ENCODE assay signal across 10 mouse cellular contexts in the genomic region with DNA sequence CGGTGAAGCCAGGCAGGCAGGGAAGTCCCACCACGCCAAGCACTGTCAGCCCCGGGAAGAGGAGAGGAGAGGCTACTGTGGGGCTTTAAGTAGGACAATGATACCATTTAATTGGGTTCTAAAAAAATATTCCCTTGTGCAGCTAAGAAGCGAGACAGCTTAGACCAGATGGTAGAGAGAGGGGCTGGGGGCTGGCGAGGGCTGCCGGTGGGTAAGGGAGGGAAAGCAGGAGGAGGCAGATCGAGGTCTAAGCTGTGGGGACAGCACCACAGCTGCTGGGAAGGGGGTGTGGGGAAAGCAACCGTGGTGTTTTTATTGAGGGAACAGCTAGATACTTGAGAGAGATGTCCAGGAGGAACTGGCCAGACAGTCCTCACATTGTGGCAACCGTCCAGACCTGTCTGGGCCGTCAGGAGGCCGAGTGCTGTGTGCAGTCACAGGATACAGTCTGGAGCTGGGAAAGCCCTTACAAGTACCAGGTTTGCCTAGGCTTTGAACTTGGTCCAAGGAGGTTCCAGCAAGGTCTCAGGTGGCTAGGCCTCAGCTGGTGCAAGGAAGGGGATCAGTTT. TPM values are rescaled to one million over a fixed set of nuclear protein-coding genes. Genes with fewer than 3 reads are reported as not detected.
DNase-seq lines count a peak whose midpoint lies in the region; ATAC-seq and TF ChIP-seq lines count a peak whose summit lies in the region.
"Had no signal": no experiment of that assay in that cellular context is flagged by ENCODE, and none has a peak within 500 bp of the region (broad histone marks: within the 10 kb centered on the region; RNA-seq: fewer than 3 reads in every experiment).

No protein-coding gene starts in this region.

- H3K4me1 ChIP-seq in lung, embryonic 15.5 days, result peaks cover 11% of the 10 kb centered on the region
- peaks cover 35% of the 10 kb centered on the region for H3K4me1 ChIP-seq in forebrain, embryonic 13.5 days
- H3K4me1 ChIP-seq in hindbrain, postnatal 0 days (ENCODE audit: insufficient read depth, low read length), result peaks cover 12% of the 10 kb centered on the region

- no peak overlapping the region for H3K9ac ChIP-seq in lung, embryonic 15.5 days
- H3K9ac ChIP-seq in forebrain, embryonic 13.5 days, result 0 out of 2 replicates have a peak overlapping the region, but pooled peaks have one; percentile 17
- H3K9ac ChIP-seq in hindbrain, postnatal 0 days (replicated peaks; ENCODE audit: low read length), result 0 out of 2 replicates have a peak overlapping the region, but pooled peaks have one; percentile 6

- H3K27ac ChIP-seq in lung, embryonic 15.5 days, result peak overlapping the region; percentile 36
- peak overlapping the region; percentile 65 for H3K27ac ChIP-seq in forebrain, embryonic 13.5 days
- peak overlapping the region; percentile 45; the same call in 1 of the 2 replicates for H3K27ac ChIP-seq in hindbrain, postnatal 0 days

- H3K4me3 ChIP-seq in lung, embryonic 15.5 days, result no peak overlapping the region
- no peak overlapping the region for H3K4me3 ChIP-seq in forebrain, embryonic 13.5 days
- H3K4me3 ChIP-seq in hindbrain, postnatal 0 days (ENCODE audit: low read length), result no peak overlapping the region

- 55% methylated on average over 11 of the region's 11 CpGs for WGBS in lung, embryonic 15.5 days
- WGBS in forebrain, embryonic 13.5 days, result 56% methylated on average over 11 of the region's 11 CpGs
- WGBS in hindbrain, postnatal 0 days, result 29% methylated on average over 11 of the region's 11 CpGs

- peak; percentile 54 for DNase-seq in cerebellum, adult 9-11 months
- no peak for DNase-seq in cerebellum, adult 8-10 months
- DNase-seq in lung, postnatal 36 days, result no peak
- peak; percentile 48 for DNase-seq in hindbrain, postnatal 0 days (ENCODE audit: low spot score)
- no peak for DNase-seq in left cerebral cortex, postnatal 14 days (ENCODE audit: low spot score in 2 of 2)
- DNase-seq: kidney, adult 2 months had no signal

- H3K27me3 ChIP-seq in lung, embryonic 15.5 days, result no peaks in the 10 kb centered on the region
- no peaks in the 10 kb centered on the region for H3K27me3 ChIP-seq in forebrain, embryonic 13.5 days
- H3K27me3 ChIP-seq in hindbrain, postnatal 0 days (ENCODE audit: insufficient read depth, low read length), result no peaks in the 10 kb centered on the region
- H3K27me3 ChIP-seq: Patski had no signal

- H3K36me3 ChIP-seq in lung, embryonic 15.5 days, result no peaks in the 10 kb centered on the region; the same call in 1 of the 2 replicates
- no peaks in the 10 kb centered on the region for H3K36me3 ChIP-seq in forebrain, embryonic 13.5 days (ENCODE audit: poor library complexity, severe bottlenecking)
- 0 out of 2 replicates have a peak, but pooled peaks cover 4% of the 10 kb centered on the region for H3K36me3 ChIP-seq in hindbrain, postnatal 0 days (ENCODE audit: insufficient read depth, low read length)

- no peak for ATAC-seq in lung, embryonic 15.5 days (ENCODE audit: borderline replicate concordance, extremely low read depth, low FRiP score, low TSS enrichment)
- no peak for ATAC-seq in forebrain, embryonic 13.5 days
- peak; percentile 22; the same call in 1 of the 2 replicates for ATAC-seq in hindbrain, postnatal 0 days
- no peak for ATAC-seq in frontal cortex, adult (ENCODE audit: low TSS enrichment)
- ATAC-seq: Patski had no signal

- H3K4me2 ChIP-seq in lung, embryonic 15.5 days, result no peak overlapping the region
- no peak overlapping the region for H3K4me2 ChIP-seq in forebrain, embryonic 13.5 days
- no peak overlapping the region for H3K4me2 ChIP-seq in hindbrain, postnatal 0 days (ENCODE audit: low read depth, low read length)

- intact Hi-C loops in left cerebral cortex, postnatal 14 days (cut with DNase I), result loop anchor here (5.0 kb wide), 1 partner anchor 435 kb away; no protein-coding TSS in a partner anchor

- TF ChIP-seq CTCF in hindbrain, postnatal 0 days (IDR thresholded peaks at IDR 0.05; ENCODE audit: low read depth), result no peak

- no peaks in the 10 kb centered on the region for H3K9me3 ChIP-seq in lung, embryonic 15.5 days
- no peaks in the 10 kb centered on the region for H3K9me3 ChIP-seq in forebrain, embryonic 13.5 days (replicated peaks)
- H3K9me3 ChIP-seq in hindbrain, postnatal 0 days (ENCODE audit: low read length), result no peaks in the 10 kb centered on the region

RNA-seq across cellular contexts. Expression of gene BC034090, which starts 22.1 kb away (rescaled TPM):
- polyA plus RNA-seq in lung, embryonic 15.5 days (2015; fragmentation: Nextera tagmentation; extraction: Ambion mirVana), result 4.0 and 4.2 TPM in 2 replicates
- 2.5 and 3.4 TPM in 2 replicates for polyA plus RNA-seq in forebrain, embryonic 13.5 days (2015; fragmentation: Nextera tagmentation; extraction: Ambion mirVana)
- 16.1 and 18.8 TPM in 2 replicates for total RNA-seq in hindbrain, postnatal 0 days (2014; rRNA removed)
- polyA plus RNA-seq in hindbrain, postnatal 0 days (2015; fragmentation: Nextera tagmentation; extraction: Ambion mirVana), result 3.6 and 3.7 TPM in 2 replicates
- 1 to 10 TPM; 6.0 to 8.5 TPM for total RNA-seq in left cerebral cortex, postnatal 14 days (2021)

Comparison
In these comparisons a context has a peak if more than half of its experiments do, and no peak if none do; other contexts are left out.
1. DNase-seq: peak in cerebellum, adult 9-11 months (single experiment) and hindbrain, postnatal 0 days (single experiment); none in cerebellum, adult 8-10 months (single experiment), lung, postnatal 36 days (single experiment) and left cerebral cortex, postnatal 14 days (0 of 2).
2. Peak in every context shown above with its lines, with median percentiles within 50 percentile points of each other: H3K27ac ChIP-seq.